Mouse (Mus musculus) heart, postnatal 4 days (tissue): ENCODE measurements around the gene Nme6. TPM values are rescaled to one million over a fixed set of nuclear protein-coding genes. Genes with fewer than 3 reads are reported as not detected.

Source experiments
- DNase-seq: peaks from one replicate; pipeline ENCODE4 v3.0.0; 2021
- microRNA-seq, 2 experiments: library from miRNA; unstranded; fragments of <30 nt; microRNA quantifications; one replicate each; pipeline ENCODE4 v1.2.0; 2021 to 2022
- total RNA-seq, 2 experiments: library from RNA; stranded (reverse); gene quantifications; 2 replicates each; pipeline ENCODE4 v1.2.3; 2021

Gene Nme6
- total RNA-seq, 2 experiments from 2014 or later = 21.6 to 25.2 TPM

DNA sequence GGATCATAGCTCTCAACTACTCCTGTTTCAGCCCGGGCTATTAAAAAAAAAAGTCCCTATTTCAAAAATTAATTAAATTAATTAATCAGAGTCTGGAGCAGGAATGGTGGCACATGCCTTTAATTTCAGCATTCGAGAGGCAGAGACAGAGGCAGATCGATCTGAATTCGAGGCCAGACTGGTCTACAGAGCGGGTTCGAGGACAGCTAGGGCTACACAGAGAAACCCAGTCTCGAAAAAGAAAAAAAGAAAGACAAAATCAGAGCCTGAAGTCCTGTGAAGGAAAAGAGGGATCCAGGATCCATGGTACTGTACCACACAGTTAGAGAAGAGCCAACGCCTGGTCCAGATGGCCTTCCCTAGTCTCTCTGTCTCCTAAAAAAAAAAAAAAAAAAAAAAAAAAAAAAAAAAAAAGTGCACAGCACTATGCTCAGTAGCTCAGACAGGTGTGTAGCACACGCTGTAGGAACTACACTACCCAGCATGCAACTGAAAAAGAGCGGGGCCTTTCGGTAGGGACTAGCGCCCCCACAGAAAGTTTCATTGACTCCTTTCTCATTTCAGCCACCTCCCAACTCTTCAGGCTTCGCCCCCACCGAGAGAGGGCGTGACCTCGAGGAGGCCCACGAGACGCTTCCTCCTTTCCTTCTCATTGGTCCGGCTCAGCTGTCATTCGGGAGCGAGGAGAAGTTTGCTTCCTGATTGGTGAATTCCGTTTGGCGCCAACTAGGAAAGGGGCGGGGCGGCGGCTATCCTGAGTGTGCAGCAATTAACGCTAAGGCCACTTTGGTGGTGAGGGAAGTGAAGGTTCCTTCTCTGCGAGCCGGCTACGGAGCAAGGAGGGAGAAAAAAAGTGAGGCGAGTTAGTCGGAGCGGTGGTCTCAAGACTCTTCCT lies 42.5 kb downstream of the Nme6 start, which contains the start of gene Cdc25a:
Gene Cdc25a (plus strand): TSS at position 783 of the 895 bp plus-strand sequence.
- DNase-seq = peak; percentile 98

DNA sequence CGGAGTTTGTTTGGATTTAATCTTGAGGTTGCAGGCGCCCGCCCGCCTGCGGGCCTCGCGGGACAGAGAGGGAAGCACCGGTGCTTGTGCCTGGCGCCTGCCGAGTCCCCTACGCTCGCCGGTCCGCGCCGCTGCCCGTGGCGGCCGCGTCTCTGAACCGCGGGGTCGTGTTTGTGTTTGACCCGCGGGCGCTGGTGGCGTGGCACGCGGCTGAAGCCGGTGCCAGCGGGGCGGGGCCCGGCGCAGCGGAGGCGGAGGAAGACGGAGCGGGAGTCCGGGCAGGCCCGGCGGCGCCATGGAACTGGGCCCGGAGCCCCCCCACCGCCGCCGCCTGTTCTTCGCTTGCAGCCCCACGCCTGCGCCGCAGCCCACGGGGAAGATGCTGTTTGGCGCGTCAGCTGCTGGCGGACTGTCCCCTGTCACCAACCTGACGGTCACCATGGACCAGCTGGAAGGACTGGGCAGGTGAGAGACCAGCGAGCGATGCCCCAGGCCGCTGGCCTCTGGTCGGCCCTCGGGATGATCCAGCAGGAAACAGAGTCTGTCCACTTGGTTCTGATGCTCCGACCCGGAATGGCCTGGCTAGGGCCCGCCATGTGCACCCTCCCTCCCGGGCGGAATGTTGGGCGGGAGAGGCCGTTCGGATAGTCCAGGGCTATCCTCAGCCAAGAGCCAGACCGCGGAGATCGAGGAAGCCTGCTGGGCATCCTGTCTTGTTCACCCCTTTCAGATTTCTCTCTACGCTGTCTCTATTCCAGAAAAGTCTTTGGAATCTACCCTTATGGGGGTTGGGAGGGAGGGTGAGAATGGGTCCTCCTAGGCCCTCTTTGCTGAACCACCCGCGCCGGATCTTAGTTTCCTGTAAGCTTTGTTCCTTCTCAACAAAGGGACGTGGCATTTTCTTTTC lies 43.4 kb downstream of the Nme6 start:
- peak; percentile 72 for DNase-seq

DNA sequence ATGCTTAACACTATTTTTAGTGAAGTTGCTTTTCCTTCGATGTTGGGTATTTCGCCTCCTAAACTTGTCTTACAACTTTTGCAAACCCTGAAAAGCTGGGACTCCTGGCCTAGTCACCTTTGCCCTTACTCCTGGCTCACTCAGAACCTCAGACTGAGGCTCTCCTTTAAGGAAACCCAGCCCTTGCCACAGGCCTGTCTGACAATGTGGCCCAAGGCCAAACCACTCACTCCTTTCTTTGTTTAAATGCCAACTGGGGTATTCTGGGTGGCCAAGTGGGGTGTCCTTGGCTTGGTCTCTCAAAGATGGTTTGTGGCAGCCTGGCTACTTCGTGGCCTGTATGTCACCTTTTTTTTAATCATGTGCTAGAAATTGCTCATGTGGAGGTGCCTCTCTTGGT lies 44.2 kb downstream of the Nme6 start:
- peak; percentile 20 for DNase-seq

DNA sequence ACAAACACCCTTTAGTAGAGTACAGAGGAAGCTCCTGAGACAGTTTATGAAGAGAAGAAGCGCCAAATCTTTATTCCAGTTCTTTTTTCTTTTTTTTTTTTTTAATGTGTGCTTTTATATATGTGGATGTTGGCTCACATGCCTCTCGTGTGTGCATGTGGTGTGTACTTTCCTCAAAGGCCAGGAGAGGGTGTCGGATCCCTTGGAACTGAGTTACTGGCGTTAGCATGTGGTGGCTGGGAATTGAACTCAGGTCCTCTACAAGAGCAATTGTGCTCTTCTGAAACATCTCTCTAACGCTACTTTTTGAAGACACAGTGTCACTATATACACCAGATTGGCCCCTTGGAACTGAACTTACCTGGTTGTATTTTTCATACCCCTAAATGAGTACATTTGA lies 45.1 kb downstream of the Nme6 start:
- no peak for DNase-seq

DNA sequence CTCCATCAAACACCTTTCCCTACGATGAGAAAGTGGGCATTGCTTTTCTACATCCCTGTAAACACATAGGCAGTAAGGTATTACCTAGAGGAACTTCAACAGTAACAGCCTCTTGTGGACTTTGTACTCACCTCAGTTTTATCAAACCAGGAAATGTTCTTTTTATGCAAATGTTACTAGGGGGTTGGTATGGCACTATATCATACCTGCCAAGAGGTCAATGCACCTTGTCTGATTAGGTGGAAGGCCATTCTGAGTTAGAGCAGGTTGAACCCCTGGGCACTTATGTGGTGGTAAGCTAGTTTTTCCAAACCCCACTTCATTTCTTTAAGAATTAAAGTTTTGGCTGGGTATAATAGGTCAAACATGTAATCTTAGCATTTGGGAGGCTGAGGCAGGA lies 46.8 kb downstream of the Nme6 start:
- no peak for DNase-seq

DNA sequence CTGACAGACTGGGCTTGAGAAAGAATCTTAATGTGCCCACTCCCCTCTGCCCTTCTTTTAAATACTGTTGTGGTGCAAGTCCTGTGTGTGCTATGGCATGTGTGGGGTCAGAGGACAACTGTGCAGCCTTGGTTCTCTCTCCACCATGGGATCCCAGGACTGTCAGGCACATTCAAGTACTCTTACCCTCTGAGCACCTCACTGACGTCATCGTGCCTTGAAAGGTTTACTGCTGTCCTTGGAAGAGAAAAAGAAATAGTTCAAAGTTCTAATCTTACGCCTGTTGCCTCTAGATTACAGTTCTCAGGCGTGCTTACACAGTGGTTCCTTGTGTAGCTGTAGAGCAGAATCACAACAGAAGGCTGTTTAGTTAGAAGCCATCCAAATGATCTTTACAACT lies 53.7 kb downstream of the Nme6 start:
- no peak for DNase-seq

DNA sequence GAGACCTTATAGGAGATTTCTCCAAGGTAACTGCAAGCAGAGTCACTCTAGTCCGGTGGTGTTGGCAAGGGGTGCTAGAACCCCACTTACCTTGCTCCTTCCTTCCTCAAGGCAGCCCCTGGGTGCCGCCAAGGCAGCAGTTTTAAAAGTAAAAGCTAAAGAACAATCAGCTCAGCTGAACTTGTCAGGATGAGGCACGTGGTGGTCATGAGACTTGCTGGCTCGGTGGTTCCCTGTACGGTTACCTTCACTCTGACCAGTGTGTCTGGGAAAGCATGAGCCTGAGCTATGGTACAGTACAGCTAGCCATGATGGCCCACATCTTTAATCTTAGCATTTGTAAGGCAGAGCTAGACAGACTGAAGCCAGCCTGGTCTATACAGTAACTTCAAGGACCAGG lies 54.8 kb downstream of the Nme6 start:
- DNase-seq = no peak

DNA sequence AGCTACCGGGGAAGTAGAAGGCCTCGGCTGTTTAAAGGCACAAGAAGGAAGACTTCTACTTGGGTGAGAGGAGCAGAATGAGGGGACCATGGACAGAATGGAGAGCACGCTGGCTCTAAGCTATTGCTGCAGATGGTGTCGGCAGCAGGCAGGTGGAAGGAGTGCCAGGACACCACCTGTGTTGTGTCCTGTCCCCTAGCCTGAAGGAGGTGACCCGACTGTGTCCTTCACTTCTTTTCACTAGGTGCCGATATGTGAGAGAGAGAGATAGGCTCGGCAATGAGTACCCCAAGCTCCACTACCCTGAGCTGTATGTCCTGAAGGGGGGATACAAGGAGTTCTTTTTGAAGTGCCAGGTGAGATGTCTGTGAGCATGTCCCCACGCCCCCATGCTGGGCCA lies 59.0 kb downstream of the Nme6 start:
- no peak for DNase-seq

Small RNA genes within 50 kb of the gene (microRNA-seq; reads per million reads assigned to microRNA genes)
- gene Mir7089 = 0 to 1.6 reads per million in 2 experiments

Other genes starting within 250 kb of the Nme6 start
- gene Fbxw24, start 206.7 kb upstream of the Nme6 start, total RNA-seq = not detected
- not detected for gene Fbxw25, start 168.1 kb upstream of the Nme6 start, total RNA-seq
- not detected for gene Fbxw18, start 130.0 kb upstream of the Nme6 start, total RNA-seq
- gene Fbxw26, start 86.7 kb upstream of the Nme6 start, total RNA-seq = not detected
- gene Fbxw27, start 42.1 kb upstream of the Nme6 start, total RNA-seq = not detected
- gene Spink8, start 20.5 kb upstream of the Nme6 start, total RNA-seq = not detected
- 1 to 10 TPM in 1 of 2 experiments, under 1 TPM in 1; 0.50 to 1.0 TPM for gene Camp, start 16.9 kb downstream of the Nme6 start, total RNA-seq
- gene Cdc25a, start 42.8 kb downstream of the Nme6 start, total RNA-seq = 10 to 100 TPM; 16.3 to 17.2 TPM
- 100 to 1,000 TPM; 282 to 291 TPM for gene Map4, start 98.7 kb downstream of the Nme6 start, total RNA-seq